Mouse (Mus musculus) activated CD4-positive, CD25-positive, alpha-beta regulatory T cell, adult 4 months (primary cell): ENCODE data around the gene Matn3. TPM values are rescaled to one million over a fixed set of nuclear protein-coding genes. Genes with fewer than 3 reads are reported as not detected.

Experiments
- polyA plus RNA-seq, 2 experiments: library from polyadenylated mRNA; unstranded; fragments of 100-300 nt; shearing (Covaris generic); gene quantifications; one replicate each; pipeline ENCODE4 v1.2.1; 2017

Matn3 gene
- polyA plus RNA-seq, 2 experiments from 2014 or later = not detected

Other genes with a start within 250 kb of the Matn3 start
- gene Sdc1, start 176.6 kb upstream of the Matn3 start, polyA plus RNA-seq = under 1 TPM in 1 of 2 experiments, not detected in 1; 0.32 TPM
- gene Laptm4a, start 26.3 kb upstream of the Matn3 start, polyA plus RNA-seq = 100 to 1,000 TPM; 114 to 152 TPM
- 1 to 10 TPM; 3.0 to 3.4 TPM for gene Wdr35, start 26.0 kb downstream of the Matn3 start, polyA plus RNA-seq
- 10 to 100 TPM in 1 of 2 experiments, 1 to 10 TPM in 1; 9.6 to 12.7 TPM for gene Ttc32, start 82.1 kb downstream of the Matn3 start, polyA plus RNA-seq